Mouse (Mus musculus) CD4-positive, CD25-positive, alpha-beta regulatory T cell, adult 2 months (primary cell): ENCODE measurements at regions not wholly inside any gene's neighbourhood (a gene's known extent, or its start where the extent isn't known, plus 50 kb on each side); places are given as distances from the start of the nearest gene placed in this dataset.

Experiments used
- DNase-seq: peaks from one replicate; pipeline ENCODE4 v3.0.0-alpha.2; 2012; ENCODE audit warnings: low read depth, low spot score

DNA sequence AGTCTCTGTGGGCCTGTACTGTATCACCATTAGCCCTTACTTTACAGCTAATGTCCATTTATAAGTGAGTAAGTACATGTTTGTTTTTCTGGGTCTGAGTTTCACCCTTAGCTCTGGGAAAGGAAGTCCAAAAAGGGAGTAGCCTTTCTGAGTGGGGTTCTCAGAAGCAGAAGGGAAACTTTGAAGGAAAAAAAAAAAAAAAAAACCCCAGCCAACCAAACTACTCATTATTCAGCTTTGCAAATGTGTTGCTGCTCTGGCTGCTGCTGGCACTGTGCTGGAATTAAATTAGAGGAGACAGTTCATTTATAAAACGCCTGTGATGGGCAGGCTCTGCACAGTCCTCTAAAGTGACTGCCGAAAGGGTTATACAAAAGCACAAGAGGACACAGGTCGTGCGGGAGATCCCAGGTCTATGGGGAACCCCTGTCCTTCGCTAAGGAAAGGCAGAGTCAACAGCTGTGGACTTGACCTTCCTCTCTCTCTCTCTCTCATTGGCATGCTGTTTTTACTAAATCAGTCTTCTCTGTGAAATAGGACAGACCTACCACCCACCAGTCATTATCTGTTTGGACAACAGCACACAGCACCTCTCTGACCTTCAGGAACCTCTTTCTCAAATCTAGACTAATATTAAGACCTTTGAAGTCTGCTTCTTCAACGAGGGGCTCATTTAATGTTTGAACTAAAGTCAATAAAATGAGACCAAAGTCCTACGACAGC lies 165.4 kb downstream of the Cd47 start:
- DNase-seq: peak; percentile 25

DNA sequence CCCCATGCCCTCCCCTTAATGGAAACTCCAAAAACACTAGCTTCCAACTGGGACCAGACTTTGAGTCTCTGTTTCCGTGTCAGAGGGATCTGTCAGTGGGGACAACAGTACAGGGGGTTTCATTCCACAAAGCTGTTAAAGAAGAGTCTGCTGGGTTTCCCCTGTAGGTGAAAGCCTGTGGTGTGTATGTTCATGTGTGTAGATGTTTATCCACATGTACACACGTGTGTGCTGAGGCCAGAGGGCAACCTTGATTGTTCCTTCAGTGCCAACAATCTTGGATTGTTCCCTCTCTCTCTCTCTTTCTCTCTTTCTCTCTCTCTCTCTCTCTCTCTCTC lies 165.9 kb downstream of the Cd47 start:
- peak; percentile 22 for DNase-seq

DNA sequence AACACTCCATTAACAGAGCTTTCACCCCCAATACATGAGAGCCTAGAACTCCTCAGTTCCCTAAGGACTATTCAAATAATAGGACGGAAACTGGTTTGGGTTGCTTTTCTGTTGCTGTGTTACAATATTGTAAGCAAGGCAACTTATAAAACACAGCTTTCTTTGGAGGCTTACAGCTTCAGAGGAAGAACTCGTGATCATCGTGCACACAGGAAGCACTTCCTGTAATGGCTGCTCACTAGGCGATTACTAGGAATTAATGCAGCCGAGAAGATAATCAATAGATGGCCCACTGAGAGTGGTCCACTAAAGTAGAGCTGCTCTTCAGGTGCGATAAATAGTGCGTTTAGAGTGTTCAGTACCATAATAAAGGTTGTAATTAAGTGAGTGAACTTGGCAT lies 166.8 kb downstream of the Cd47 start:
- peak; percentile 62 for DNase-seq

DNA sequence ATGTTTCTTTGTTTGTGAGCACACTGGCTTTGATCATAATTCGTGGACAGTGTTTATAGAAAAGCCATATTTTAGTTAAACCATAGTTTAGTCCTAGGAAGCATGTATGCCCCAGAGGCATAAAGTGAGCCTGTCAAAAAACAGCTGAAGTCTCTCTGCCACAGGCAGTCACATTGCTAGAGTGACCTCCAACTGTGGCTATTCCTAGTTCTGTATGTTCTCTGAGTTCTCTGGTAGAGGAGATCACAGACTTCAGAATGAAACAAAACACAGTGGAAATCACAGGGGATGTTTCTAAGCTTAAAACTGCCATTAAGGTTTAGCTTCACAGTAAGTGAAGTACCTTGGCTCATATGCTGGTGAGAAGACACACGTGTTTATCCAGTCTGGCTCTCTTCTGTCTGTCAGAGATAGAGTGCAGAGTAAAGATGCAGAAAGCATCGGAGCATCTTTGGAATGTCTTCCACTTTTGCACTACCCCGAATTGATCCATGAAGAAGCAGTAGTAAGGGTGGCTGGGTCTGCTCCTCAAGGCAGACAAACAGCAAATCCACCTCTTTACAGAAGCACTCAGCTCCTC lies 168.0 kb downstream of the Cd47 start:
- no peak for DNase-seq

DNA sequence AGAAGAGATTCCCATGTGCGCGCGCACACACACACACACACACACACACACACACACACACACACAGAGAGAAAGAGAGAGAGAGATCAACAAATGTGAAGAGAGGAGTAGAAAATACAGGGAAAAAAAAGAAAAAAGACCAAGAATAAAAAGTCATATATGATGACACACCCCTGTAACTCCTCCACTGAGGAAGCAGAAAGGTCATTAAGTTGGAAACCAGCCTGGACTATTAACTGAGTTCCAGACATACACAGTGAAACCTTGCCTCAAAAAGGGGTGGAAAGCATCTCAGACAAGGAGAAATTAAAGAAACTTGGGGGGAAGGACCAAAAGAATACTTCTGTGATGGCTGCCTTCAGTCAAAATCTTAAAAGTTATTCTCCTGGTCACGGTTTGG lies 168.7 kb downstream of the Cd47 start:
- DNase-seq: no peak

DNA sequence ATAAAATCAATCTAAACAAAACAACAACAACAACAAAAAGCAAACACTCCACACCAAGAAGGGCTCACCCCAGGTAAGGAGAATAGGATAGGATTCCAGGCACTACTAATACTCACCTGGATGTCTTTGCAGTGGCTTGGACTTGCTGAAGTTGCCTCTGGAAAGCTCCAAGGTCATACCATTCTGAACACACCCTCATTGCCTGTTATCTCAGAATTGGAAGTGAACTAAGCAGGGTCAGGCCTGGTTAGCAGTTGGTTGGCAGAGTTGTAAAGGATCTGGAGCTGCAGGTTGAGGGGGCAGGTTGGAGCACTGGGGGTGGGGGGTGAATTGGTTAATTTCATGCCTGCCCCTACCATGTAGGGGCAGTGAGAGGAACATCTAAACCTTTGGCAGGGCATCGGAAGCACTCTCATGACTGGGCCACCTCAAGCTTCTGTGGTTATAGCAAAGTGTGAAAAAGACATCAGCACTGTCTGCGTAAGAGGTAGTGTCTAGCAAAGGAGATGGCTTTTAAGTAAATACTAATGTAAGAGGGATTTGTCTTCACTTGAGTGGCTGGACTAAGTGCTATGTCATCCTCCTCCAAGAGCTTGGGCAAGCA lies 169.5 kb downstream of the Cd47 start:
- no peak for DNase-seq

DNA sequence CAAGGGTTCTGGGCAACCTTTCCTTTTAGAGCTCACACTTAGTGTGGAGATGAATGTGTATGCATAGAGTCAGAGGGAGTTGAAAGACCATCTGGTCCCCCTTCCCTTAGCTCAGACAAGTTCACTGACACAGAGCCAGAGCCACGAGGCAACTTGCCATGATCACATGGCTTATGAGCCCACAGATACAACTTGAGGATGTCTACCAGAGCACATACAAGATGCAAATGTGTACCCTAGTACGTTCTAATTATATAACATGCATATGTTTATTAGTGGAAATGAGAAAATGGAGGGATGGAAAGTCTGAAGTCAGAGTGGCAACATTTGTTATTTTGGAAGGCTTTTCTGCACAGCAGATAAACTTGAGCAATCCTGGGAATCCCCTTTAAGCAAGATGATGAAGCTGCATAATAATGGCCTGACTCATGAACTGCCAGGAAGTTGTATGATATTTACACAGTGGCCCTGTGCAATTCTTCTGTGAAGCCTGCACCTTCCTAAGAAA lies 170.0 kb downstream of the Cd47 start:
- peak; percentile 68 for DNase-seq

DNA sequence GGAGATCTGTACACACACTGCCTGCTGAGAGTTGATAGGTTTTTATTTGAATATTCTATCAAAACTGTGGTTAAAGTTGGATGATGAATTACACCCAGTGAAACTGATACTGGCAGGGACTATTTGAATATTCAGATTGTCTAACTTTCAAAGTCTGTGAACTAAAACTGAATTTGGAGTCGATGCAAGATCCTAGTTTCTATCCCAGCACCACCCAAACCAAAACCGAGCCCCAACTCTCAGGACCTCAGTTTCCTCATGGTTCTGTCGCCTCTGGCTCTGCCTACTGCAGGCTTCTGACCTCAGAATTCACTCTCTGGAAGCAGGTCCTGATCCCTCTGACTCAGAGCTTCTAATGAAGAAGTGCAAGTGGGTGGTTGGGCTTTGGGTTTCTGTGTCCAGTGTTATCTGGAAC lies 170.8 kb downstream of the Cd47 start:
- no peak for DNase-seq

DNA sequence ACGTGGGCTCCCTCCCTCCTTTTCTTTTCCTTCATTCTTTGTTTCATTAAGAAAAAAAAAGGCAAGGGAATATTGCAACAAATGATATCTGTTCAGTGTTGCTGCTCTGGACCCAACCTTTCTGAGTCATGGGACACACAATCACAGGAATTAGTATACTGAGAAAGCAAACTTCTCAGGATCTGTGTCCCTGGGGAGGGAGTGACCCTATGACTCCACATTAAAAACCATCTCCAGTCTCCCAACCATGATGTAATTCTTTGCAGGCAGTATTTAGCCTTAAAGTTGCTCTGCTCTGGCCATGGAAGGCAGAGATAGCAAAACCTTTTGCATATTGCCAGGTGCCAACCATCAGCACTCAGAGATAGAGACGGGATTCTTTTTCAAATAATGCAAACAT lies 176.9 kb downstream of the Cd47 start:
- no peak for DNase-seq

DNA sequence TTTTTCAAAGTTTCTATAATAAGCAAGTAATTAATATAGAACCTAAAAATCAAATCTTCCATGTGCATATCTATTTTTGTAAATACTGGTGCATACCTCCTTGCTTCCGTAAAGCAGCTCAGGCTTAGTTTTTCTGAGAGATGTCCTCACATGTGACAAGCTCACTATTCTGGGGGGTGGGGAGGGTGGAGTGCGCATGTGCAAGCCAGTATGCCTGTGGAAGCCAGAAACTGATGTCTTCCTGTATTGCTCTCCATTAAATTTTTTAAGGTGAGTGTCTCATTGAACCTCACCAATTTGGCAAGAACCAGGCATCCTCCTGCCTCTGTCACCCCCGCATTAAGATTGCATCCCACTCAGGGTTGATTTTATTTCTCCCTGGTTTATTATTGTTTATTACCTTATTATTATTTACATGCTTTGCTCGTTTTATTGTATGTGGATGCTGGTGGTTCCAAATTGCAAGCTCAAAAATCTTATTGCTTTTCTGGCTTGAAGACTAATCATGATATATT lies 179.2 kb downstream of the Cd47 start:
- no peak for DNase-seq

DNA sequence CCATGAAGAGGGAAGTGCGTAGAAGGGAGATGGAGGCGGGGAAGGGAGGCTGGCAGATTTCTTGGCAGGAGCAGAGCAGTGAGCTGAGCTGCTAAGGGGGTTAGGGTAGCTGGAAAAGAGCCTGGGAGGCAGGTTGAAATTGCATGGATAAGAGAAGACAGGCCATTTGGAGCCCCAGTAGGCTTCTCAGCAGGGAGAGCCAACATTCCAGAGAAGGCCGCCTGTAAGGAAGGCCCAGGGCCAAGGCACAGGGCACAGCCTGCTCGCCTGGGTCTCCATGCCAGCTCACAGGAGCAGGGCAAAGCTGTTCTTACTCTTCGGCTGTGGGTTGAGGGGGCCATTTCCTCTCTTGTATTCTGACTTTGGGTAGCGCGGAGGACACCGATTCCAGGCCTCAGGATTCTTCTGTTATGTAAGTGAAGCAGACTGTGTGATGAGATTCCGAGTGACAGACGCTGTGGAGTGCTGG lies 179.9 kb downstream of the Cd47 start:
- DNase-seq: no peak

DNA sequence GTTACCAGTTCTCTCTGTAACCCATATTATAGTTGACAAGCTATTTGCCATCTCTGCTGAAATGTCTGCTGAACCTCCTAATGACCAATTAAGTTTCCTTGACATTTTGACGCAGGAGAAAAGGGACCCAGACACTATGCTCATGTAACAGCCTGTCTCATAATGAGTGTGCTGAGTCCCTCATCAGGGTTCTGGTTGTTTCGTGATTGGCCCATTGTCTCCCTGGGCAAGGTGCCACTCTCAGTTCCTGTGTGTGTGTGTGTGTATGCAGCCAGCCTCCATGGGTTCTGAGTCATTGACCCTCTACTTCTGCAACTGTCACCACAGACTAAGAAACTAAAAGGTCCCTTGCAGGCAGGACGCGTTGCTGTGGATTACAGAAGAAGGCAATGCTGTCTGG lies 181.8 kb downstream of the Cd47 start:
- peak; percentile 34 for DNase-seq

DNA sequence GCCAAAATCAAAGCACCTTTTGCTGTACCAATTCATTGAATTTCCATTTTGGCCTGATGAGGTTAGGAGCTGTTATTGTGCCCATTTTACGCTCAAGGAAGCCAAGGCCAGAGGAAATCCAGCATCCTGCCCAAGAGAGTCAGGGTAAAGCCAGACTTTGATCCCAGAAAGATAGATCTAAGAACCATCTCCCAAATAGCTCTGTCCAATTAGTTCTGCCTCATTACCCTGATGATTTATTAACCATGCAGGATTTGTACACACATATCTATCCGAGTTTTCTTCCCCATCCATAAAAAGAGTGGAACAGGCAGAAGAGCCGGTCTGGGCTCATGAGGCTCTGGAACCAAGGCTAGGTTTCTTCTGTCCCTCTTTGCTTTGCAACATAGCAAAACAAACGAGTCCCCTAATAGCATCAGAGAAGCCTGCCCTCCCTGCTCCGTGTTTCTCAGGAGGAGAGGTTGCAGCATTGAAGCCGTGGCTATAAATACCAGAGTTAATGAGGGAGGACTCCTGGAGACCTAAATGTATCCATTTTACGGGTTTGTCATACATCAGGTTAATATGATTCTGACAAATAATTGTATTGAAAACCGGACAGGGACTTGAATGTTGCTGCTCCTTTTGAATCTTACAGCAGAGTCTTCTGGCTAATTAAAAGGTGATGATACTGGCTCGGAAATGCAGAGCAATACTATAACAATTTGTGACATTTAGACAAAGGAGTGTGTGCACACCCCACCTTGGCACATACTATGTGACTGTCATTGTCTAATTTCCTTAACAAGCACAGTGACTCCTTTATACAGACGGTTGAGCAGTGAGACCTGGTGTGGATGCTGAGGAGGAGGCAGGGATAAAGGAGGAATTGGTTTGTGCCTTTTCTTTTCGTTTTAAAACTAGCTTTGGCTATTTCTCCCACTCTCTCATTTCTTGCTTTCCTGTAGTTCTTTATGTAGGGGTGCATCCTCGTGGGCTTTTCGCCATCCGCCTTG lies 185.0 kb downstream of the Cd47 start:
- DNase-seq: no peak

DNA sequence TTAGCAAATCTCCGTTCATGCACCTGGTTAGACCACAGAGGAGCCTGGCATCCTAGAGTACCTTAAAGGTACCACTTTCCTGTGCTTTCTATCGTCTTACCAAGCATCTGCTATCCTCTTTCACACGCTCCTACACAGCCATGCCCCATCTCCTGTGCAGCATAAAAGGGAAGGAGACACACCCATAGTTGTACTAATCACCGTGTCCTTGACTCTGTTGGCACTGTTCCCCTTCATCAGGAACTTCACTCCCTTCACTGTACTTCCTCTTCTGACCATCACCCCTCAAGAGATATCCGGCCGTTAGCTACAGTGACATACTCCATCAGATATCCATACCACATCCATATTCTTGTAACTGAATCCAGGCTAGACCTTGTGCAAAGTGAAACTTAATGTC lies 186.6 kb downstream of the Cd47 start:
- no peak for DNase-seq

DNA sequence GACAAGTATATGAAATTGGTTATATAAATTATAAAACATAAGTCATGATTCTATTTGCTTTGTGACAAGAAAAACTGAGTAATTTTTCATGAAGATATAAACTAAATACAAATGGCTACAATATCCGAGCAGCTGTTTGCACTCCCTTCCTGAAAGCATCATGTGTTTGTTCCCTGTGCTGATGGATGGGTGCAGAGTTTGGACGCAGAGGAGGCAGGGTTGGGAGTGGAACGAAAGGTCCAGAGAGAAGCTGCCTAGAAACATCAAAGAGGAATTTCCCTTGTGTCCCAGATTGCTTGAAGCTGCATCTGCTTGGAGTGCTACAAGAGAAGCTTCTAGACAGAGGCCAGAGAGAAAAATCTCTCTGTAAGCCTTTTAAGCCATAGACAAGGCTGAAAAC lies 195.5 kb downstream of the Cd47 start:
- DNase-seq: no peak

DNA sequence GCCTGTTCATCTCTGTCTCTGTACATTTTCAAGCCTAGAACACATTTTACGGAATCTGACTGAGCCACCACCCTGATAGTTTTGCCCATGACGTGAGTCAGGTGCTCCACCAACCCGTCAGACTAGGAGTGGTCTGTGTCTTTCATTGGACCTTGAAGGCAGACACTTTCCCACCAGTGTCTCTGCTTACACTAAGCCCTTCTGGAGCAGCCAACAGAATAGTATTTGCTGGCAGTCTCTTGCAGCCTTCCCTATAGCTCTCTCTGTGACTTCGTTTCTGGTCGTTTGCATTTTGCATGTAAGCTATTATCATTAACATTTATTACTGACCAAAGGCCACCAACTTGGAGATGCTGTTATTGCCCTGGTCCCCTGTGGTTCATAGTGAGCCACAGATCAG lies 196.3 kb downstream of the Cd47 start:
- no peak for DNase-seq

DNA sequence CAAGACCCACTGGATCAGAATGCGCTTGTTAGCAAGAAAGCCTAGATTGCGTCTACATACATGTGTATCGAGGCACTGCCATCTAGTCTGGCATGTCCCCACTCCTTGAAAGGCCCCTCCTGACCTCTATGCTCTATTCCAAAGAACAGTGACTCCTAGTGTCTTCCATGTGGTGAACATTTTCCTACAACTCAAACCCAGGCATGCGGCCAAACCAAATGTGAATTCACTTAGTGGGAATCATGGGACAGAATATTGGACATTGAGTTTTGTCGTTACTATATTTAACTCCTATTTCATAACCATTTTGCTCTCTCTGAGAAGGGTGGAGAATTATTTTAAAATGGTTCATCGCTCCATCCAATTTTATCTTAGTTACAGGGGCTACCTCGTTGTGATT lies 196.7 kb downstream of the Cd47 start:
- no peak for DNase-seq

DNA sequence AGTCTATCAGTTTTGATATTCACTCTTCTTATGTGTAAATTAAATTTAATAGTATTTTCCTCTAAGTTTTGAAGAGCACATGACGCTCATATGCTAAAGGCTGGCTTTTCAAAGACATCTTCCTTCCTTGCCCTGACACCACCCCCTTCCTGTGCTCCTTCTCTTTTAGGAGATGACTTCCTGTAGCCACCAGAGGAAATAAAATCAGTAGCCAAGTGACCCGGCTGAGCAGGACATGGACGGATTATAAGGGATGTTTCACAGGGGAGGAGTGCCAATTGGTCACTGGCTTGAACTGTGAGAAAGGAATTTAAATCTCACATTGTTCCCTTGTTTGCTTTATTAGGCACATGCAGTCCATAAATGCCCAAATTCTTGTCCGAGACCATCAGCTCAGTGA lies 200.5 kb downstream of the Cd47 start:
- DNase-seq: no peak

DNA sequence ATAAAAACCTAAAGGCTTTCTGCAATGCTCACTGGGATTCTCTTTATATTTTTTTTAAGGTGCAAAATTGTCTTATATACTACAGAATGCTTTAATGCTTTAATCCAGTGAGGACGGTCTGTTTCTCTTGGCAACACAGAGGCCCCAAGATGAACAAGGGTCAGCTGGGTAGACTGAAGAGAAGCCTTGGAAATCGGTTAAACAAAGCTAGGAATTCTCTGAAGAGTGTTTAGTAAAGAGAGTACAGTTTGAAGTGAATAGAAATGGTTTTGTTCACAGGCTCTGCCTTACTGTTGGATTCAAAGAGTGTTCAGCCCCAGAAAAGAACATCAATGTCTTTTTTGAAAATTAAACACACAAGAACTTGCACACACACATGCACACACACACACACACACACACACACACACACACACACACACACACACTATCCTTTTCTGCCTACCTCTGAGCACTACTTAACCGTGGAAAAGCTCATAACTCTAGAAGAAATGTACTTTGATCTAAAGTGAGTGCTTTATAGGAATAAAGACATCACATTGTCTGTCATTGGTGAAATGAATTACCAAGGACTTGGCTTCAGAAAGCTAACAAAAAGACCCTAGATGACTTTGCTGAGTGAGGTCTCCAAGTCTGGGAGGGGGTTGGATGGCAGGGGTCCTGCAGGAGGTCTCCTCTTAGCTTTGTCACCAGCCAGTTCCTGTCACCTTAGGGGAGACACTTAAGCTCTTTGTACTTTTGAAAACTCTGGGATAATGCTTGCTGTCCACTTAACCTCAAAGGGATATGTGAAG lies 201.5 kb downstream of the Cd47 start:
- no peak for DNase-seq

DNA sequence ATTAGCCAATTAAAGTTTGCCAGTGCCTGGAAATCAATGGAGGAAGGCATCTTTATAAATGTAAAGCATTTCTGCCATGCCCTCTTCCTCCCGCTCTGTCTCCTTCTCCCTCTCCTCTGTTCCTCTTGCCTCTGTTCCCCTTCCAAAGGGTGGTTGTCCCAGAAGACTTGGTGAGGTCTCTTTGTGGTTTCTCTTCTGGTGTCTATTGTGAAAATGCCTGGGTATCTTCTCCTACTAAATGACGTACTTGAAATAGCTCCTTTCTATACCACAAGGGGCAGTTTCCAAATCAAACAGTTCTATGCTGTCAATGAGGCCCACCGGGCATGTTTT lies 202.1 kb downstream of the Cd47 start:
- no peak for DNase-seq

DNA sequence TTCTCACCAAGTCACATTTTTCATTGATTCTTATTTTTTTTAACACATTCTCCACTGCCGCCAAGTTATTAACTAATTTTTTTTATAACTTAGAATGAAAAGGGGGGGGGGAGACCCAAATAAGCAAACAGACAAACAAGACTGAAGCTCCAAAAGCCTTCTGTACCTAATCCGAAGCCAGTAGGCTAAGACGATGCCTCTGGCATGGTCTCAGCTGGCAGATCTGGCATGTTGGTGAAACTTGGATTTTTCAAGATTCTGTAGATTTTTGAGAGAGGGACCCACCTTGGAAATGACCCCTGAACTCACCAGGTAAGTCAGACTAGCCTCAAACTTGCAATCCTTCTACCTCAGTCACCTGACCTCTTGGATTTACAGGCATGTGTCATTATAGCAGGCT lies 208.7 kb downstream of the Cd47 start:
- DNase-seq: no peak
